Mouse (Mus musculus) cerebellum, adult (tissue): ENCODE measurements around the gene Hoxc4.

Experiments
- ATAC-seq: cut with Nextera tagmentation; 2 replicates; pipeline ENCODE4 v1.9.2; 2017; ENCODE audit warnings: mild to moderate bottlenecking, moderate library complexity, mixed read lengths; ENCODE audit not compliant: insufficient number of reproducible peaks, low FRiP score, low TSS enrichment

Gene Hoxc4

DNA sequence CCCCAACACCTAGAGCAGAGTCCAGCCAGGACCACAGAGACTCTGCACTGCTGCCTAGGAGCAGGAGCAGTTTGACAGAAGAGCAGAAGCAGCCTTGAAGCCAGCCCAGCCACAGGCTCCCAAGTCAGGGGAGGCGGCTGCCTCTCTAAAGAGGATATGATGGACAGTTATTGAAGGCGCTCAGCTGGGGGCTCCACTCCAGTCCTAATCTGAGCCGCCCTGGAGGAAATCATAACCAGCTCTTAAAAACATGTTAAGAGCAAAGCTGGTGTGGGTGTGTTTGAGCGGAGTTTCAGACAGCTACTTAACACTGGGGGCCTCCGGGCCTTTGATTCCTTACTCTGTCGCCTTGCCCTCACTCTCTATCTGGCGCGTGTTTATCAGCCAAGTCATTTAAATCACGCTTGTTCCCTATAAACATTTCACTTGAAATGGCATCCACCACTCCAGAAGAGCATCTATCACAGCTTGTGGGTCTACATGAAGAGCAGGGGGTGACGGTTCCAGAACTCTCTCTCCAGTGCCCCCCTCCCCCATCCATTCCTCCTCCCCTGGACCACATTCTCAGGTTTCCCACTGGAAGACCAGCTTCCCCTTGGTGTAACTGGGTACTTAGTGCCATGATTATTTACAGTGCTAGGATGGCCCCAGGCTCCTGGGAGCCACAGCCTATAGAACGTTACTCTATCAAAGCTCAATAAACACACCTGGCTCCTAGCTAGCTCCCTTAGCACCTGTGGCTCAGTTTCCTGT is 56.1 kb downstream of the Hoxc4 start:
- no peak for ATAC-seq

DNA sequence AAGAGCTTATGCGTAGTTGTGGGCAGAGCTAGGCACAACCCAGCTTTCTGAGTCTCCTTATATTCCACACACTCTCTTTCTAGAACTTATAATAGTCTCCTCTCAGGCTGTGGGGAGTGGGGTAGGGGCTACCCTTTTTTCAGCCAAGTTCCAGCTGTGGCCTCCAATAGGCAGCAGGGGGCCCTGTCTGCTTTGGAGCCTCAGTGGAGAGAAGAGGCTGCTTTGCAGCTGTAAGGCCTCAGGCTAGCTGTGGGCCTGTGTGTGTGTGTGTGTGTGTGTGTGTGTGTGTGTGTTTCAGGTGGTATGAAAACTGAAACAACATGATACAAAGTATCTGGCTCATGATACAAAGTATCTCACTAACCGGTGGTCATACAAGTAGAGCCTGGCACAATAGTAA is 58.9 kb downstream of the Hoxc4 start:
- no peak for ATAC-seq

DNA sequence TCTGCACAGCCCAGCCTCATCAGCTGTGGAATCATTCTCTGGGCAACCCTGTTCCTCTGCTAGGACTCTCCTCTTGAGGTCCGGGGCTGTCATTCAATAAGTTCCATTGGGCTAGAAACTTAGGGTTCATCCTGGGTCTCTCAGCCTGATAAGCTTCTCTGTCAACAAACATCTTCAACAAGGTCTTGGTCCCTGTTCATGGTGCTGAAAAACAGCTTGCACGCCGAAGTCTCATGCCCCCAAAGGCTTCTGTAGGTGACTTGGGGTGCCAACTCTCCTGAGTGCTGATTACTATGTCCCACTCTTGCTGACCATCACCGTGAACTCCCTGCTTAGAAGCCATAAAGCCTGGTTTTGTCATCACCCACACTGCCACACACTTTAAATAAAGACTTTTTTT is 63.9 kb downstream of the Hoxc4 start:
- no peak for ATAC-seq

DNA sequence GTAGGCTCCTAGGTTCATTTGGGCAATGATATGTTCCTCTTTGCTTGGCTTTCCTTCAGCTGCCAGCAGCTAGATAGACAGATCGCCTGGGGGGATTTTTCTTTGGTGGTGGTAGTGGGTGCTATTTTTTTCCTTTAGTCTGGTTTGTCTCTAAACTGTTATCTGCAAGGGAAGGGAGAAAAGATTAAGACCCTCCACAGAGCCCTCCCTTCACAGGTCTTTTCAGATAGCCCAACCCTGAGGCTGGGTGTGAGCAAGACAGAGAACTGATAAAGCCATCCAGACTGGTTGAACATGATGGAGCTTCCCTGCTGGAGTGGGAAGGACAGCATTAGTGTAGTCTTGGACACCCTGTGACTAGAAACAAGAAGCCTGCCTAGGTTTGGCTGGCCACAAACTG is 64.9 kb downstream of the Hoxc4 start:
- ATAC-seq = no peak

DNA sequence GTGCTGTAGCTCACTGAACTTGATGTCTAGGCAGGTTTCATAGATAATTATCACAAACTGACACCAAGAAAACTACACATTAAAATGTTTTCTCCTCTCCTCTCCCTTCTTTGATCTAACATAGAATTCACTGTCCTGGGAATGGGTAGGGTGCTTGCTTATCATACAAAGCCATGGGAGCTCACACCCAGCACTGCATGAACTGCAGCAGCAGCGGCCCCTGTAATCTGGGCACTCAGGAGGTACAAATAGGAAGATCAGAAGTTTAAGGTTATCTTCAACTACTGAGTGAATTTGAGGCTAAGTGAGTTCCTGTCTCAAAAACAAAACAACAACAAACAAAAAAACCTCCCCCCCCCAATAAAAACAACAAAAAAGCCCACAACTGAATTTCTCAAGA is 66.2 kb downstream of the Hoxc4 start:
- ATAC-seq = no peak

DNA sequence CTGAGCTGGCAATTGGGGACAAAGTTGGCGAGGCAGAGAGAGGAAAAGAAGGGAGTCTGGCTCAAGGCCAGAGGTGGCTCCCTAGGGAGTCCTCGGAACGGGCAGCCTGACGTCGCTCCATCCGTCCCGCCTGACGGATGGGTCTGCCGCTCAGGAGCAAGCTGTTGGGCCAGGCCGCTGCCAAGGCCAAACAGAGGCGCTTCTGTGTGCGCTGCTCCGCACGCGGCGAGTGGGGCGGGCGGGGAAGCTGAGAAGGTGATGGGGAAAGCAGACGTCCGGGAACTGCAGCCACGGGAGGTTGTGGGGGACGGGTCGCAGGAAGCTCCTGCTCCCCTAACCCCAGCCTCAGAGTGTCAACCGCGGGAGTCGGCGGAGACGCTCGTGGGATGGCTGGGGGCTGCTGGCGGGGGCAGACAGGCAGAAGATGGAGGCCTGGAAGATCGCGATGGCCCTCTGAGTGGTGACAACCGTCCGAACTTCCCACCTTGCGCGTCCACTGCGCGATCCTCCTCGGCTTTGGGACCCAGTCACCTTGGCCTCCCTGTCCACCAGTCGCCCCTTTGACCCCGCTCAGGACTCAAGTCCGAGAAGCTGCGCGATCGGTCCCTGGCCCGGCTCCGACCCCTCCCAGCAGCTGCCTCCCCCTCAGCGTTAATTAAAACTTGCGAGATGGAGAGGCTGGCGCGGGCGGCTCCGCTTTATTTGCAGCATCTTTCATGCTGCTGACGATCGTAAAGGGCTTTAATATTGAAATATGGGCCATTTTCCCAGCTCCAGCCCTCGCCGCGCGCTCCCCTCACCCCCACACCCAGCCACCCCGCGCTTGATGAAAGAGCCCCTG is 67.3 kb downstream of the Hoxc4 start:
- ATAC-seq = no peak
